Mouse (Mus musculus): ENCODE data around the gene Gast.
"Not testable (repeated sequence)": the region's sequence is repeated elsewhere in the genome, so short reads cannot be mapped to it uniquely, and the experiment has no call there.

Gast gene

DNA sequence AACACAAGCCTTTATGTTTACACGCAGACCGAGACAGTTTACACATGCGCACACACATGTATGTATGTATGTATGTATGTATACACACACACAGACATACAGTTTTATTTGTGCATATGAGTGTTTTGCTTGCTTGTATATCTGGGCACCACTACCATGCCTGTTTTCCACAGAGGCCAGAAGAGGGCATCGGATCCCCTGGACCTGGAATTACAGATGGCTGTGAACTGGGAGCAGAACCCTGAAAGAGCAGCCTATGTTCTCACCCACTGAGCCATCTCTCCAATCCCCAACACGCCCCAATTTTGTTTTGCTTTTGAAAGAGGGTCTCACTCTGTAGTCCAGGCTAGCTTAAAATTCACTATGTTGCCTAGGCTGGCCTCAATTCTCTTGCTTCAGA is 23.2 kb downstream of the Gast start:
- in situ Hi-C loops (cut with MboI; ENCODE audit: low sequenced_read_pairs), result no loop called here

DNA sequence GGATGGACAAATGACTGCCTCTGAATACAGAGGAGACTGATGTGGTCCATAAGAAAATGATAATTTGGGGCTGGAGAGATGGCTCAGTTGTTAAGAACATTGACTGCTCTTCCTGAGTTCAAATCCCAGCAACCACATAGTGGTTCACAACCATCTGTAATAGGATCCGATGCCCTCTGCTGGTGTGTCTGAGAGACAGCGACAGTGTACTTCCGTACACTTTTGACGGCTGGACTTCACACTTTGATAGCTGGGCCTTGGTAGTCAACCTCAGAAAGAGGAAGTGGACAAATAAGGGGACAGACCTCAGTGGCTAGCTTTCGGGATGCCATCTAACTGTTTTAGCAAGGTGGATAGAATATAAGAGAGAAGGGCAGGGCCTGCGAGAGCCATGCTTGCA is 26.0 kb downstream of the Gast start:
- in situ Hi-C loops (cut with MboI; ENCODE audit: low sequenced_read_pairs), result no loop called here

DNA sequence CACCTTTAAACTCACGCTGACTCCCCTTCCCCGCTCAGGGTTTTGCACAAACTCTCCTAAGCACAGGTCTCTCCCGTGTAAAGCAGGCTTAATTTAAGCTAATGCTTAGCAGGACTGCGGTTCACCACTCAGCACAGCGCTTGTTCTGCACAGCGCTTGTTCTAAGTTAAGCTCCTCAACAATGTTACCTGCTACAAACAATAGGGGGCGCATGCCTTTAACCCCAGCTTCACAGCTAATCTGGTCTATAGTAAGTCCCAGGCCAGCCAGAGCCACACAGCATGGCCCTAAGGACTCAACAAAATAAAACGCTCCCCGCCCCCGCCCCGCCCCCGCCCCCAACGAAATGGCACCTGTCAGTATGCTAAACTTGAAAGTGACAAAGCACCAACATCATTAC is 26.9 kb downstream of the Gast start:
- in situ Hi-C loops (cut with MboI; ENCODE audit: low sequenced_read_pairs), result not testable (repeated sequence)

DNA sequence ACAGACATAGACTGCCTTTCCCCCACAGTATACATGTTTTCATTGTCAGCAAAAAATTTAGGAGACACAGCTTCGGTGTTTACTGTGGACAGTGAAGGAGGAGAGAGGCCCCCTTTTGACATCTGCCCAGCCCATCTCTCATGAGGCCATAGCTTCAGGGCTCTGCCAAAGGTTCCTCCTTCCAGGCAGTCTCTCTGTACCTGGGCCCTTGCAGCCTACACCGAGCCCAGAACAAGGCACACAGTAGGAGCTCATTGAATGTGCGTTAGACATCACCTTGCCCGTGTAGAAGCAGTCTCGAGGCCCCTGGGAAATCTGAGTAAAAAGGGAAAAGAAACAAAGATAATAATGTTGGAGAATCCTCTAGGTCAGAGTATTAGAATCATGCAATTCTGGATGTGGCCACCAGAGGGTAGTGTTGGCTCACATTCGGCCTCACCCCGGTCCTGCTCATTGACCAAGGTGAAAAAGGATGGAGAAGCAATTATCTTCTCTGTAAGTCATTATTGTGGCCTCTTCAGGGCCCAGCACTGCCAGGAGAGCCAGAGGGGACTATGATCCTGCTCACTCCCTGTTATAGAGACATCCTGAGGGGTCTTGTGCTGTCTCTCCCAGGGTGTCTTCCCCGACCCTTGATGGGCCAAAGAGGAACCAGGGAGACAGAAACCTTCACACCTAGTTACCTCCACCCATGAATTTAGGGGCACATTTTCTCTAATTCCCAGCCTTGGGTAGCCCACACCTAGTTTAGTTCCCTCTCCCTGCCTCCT is 28.2 kb downstream of the Gast start:
- in situ Hi-C loops (cut with MboI; ENCODE audit: low sequenced_read_pairs), result no loop called here

DNA sequence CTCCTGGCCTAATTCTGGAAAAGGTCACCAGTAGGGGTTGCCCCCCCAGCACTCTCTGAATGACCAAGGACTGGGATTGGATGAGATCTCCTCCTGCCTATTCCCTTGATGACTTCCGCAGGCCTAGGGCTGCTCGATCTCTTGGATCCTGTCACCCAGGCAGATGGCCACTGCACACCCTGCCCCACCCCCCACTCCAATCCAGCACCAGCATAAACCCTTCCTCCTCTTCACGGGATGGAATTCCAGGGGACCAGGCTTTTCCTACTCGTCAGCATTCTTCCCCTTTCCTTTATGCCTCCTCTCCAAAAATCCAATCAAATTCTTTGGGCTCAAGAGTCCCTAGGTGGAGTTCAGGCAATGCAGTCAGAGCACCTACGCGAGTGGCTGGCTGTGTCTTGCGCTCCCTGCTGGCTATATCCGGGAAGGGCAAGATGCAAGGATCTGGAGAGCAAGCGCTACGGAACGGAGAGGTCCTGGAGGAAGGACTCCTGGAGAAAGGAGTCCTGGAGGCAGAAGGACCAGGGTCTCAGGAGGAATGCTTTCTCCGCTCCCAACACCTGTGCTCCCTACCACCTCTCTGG is 28.9 kb downstream of the Gast start:
- in situ Hi-C loops (cut with MboI; ENCODE audit: low sequenced_read_pairs), result no loop called here

DNA sequence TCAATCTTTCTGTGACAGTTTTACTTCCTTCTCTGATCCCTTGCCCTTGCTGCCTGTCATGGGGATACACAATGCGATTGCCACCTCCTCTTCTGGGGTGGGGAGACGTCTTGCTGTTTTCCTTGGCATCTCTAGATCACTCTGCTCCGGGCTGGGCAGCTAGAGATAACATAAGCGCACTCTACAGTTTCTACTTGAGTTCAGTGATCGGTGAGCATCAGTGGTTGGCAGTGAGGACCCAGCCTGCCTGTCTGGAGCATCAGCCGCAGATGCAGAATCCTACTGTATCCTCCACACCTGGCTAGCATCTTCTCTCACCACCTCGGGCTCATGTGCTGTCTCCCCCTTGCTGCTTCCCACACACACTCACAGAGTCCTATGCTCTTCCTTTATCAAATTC is 34.9 kb downstream of the Gast start:
- in situ Hi-C loops (cut with MboI; ENCODE audit: low sequenced_read_pairs), result no loop called here

DNA sequence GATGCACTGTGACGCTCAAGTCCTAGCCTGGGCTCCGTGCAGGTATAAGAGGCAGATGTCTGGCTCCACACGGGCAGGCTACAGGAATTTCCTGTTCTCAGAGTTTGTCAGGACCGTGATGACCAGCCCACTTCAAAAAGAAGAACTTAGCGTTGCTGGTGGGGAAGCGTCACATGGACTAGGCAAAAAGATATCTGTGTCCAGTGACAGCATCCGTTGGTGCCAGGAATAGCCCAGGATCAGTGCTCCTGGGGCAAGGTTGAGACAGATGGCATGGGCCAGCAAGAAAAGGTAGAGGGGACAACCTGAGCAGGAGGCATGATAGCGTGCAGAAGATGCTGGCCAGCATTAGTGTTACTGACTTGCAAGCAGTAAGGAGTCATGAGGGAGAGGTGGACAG is 35.6 kb downstream of the Gast start:
- in situ Hi-C loops (cut with MboI; ENCODE audit: low sequenced_read_pairs), result loop anchor here (5.0 kb wide), 1 partner anchor 37 kb away; no protein-coding TSS in a partner anchor

DNA sequence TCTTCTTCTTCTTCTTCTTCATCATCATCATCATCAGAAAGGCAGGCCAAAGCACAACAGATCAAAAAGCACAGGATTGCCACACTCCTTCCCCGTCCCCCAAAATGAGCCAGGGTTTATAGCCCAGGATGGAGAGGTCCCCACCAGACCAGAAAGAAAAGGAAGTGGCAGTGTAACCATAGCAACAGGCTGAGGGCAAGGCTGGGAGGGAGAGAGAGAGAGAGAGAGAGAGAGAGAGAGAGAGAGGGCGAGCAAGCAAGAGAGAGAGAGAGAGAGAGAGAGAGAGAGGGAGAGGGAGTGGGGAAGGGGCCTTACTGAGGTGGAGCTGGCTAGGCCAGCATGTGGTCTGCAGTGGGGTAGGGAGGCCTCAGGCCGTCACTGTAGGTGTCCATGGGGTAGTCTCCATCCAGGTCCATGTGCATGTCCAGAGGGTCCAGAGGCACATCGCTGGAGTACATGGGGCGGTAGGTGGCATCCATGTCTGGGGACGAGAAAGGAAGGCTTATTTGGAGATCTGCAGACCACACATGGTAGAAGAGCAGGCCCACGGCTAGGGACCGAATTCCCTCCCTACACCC is 37.9 kb downstream of the Gast start:
- in situ Hi-C loops (cut with MboI; ENCODE audit: low sequenced_read_pairs), result loop anchor here (5.0 kb wide), 1 partner anchor 35 kb away; no protein-coding TSS in a partner anchor

DNA sequence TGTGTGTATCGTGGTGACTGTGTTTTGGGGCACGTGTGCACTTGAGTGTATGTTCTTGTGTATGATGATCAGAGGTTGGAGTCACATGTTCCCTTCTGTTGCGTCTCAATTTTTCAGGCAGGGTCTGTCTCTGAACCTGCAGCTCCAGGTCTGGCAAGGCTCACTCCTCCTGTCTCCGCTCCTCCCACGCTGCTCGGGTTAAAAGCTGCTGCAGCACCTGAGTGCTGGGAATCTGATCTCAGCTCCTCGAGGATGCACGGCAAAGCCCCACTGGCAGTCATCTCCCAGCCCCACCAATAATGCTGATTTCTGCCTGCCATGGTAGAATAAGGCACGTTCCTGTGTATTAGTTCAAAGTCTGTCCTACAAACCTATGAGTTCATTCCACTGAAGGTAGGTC is 40.9 kb downstream of the Gast start:
- in situ Hi-C loops (cut with MboI; ENCODE audit: low sequenced_read_pairs), result no loop called here

DNA sequence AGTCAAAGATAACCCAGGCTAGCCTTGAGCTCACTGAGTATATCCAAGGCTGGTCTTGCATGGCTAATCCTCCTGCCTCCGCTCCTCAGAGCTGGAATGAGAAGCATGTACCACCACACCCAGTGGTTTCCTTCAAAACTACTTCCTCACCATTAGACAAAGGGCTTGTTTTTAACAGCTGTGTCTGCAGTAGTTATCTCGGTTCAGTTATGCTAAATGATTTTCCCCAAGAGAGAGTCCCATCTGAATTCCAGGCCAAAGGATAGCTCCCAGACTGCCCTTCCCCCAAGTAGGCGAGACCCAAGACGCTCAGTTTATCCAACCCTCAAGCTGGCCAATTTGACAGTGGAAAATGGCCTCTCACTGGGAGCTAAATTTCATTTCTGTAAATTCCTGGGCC is 41.8 kb downstream of the Gast start:
- in situ Hi-C loops (cut with MboI; ENCODE audit: low sequenced_read_pairs), result no loop called here

DNA sequence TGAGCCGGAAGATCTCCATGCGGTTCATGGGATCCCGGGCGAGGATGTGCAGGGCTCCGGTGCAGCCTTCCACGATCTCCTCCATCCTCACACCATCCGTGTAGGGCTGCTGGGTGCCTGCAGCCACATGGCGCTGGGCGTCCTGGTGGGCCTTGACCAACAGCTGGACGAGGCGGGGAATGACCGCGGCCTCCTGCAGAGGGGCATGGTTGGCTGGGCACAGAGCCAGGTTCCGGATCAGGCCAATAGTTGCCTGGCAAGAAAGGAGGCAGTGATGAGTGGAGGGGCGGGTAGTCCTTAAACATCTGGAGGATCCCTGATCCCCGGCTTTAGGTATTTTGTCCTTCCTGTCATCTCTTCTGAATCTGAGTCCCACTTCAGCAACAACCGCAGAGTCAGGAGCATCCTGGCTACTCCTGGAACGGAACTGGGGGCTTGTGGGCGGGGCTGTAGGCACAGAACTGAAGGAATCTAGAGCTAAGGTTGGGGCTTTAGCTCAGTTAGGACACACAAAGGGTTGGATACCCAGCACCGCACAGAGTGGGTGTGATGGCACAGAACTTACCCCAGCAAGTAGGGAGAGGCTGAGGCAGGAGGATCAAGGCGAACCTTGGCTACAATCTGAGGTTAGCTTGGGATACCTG is 42.7 kb downstream of the Gast start:
- in situ Hi-C loops (cut with MboI; ENCODE audit: low sequenced_read_pairs), result no loop called here

DNA sequence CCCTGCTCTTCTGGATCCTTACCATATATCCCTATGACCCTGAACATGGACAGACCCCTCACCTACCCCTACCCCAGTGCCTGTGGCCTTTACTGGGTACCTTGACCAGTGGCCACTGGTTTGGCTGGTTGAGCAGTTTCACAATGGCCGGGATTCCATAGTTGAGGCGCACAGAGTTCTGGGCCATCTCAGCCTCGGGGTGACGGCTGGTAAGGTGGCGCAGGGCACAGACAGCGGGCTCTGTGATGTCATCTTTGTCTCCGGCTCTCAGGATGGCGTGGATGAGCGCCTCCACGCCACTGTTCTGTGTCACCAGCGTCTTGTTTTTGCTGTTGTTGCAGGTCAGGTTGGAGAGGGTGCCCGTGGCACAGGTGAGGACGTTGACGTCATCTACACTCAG is 43.8 kb downstream of the Gast start:
- in situ Hi-C loops (cut with MboI; ENCODE audit: low sequenced_read_pairs), result no loop called here

DNA sequence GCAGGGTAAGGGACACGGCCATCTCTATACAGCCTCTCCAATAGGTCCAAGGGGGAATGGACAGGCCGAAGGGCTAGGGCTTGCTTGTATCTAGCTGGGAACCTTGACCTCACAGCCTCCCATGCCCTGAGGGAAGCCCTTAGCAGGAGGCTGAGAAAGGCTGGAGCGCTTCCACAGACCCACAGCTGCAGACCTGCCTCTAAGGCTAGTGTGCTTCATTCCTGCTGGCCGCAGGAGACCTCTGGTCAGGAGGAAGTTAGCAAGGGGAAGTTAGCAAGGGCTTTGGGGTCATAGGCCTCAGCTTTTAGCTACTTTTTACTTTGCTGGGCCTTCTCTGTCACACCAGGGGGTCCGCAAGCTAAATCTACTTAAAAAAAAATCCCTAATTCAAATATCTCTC is 44.2 kb downstream of the Gast start:
- in situ Hi-C loops (cut with MboI; ENCODE audit: low sequenced_read_pairs), result no loop called here

DNA sequence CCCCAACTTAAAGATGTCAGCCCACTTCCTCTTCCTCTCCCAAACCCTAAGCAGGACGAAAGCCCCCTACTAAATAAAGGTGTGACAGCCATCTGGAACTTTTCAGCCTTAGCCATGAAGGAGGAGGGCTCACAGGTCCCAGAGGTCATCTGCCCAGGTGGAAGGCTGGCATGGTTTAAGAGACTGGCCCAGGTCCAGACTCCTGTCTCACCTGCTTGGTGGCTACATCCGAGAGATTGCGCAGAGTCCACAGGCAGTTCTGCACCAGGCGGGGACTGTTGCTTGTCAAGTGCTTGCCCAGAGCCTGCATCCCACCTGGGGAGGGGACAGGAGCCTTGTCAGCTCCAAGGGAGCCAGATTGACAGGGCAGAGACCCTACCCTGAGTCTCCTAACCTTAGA is 45.1 kb downstream of the Gast start:
- in situ Hi-C loops (cut with MboI; ENCODE audit: low sequenced_read_pairs), result no loop called here

DNA sequence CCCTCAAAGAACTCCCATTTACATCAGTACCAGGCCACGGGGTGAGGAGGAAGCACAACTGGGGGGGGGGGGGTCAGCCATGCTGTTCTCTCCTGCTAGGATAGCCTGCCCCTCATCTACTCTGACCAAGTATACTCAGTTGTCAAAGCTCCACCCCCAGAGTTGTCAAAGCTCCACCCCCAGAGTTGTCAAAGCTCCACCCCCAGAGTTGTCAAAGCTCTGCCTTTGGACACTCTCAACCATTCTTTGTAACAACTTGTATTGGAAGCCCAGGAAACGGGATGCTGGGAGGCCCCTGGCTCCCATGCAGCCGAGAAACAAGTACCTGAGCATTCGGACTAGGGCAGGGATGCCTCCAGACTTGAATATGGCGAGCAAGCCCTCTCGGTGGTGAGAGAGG is 48.5 kb downstream of the Gast start:
- in situ Hi-C loops (cut with MboI; ENCODE audit: low sequenced_read_pairs), result no loop called here

DNA sequence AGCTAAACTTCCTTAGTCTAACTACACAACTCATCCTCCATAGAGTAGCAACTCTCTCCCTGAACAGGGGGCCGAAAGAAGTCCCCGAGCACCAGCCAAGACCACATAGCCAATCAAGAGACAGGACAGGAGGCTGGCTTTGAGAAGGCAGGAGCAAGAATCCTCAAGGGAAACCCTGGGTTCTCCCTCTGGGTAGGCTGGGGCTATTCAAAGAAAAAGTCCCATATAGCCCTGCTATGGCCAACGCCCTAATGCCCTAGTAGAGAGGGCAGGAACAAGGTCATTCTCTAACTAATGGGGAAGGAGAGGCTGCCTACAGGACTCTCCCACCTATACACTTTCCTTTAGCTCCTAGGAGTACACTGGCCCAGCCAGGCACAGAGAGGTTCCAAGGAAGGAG is 50.8 kb downstream of the Gast start:
- in situ Hi-C loops (cut with MboI; ENCODE audit: low sequenced_read_pairs), result no loop called here

DNA sequence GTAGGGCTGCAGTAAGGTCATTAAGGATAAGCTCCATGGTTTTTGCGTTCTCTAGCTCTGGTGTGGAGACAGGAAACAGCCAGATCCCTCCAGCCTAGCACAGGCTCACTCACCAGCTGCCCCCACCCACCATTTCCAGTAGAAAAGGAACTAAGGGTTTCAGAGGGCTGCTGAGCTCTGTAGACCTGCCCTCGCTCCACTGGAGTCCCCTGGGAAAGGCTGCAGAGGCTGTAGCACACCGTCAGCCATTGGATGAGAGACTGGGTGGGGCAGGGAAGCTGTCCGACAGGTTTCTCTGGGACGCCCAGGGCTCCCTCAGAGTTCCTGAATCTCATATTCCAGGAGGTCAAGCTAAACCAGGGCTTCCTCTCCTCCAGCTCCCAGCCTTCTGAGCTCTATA is 52.4 kb downstream of the Gast start:
- in situ Hi-C loops (cut with MboI; ENCODE audit: low sequenced_read_pairs), result no loop called here

Data from CH12F3 (cell line).